Mouse (Mus musculus) heart, embryonic 14.5 days (tissue): ENCODE results near the gene B4galnt1. TPM values are rescaled to one million over a fixed set of nuclear protein-coding genes. Genes with fewer than 3 reads are reported as not detected.

Experiments used
- ATAC-seq: fragments of 200-750 bp; cut with Nextera tagmentation; 2 replicates; pipeline ENCODE4 v1.8.0; 2017; ENCODE audit warnings: low read depth, moderate TSS enrichment; ENCODE audit not compliant: insufficient number of reproducible peaks, insufficient read depth, low FRiP score
- H3K27ac ChIP-seq, 2 experiments: fragments of 200-500 bp in 1 of 2; fragments of 300-500 bp in 1 of 2; sonication (generic) in 1 of 2; replicated peaks in 1 of 2; 2 replicates each; pipeline ENCODE4 v1.5.1; 2012 to 2014; ENCODE audit warnings: low read depth in 2 of 2, low read length in 2 of 2, control low read depth in 1 of 2, mild to moderate bottlenecking in 1 of 2, mixed read lengths in 1 of 2; ENCODE audit not compliant: control insufficient read depth in 1 of 2, insufficient read depth in 1 of 2
- H3K27me3 ChIP-seq: fragments of 300-500 bp; sonication (generic); 2 replicates; pipeline ENCODE4 v1.6.1; 2014; ENCODE audit warnings: mild to moderate bottlenecking, low read length, control low read depth; ENCODE audit not compliant: control insufficient read depth, insufficient read depth
- H3K36me3 ChIP-seq: fragments of 300-500 bp; sonication (generic); 2 replicates; pipeline ENCODE4 v1.6.1; 2014; ENCODE audit warnings: mild to moderate bottlenecking, control low read depth, low read length, mixed read lengths; ENCODE audit not compliant: control insufficient read depth, insufficient read depth
- H3K4me1 ChIP-seq, 2 experiments: fragments of 200-500 bp in 1 of 2; fragments of 300-500 bp in 1 of 2; sonication (generic) in 1 of 2; 2 replicates each; pipeline ENCODE4 v1.6.1; 2012 to 2014; ENCODE audit warnings: low read length in 2 of 2, control low read depth in 1 of 2, mixed read lengths in 1 of 2; ENCODE audit not compliant: control insufficient read depth in 2 of 2, insufficient read depth in 2 of 2
- H3K4me2 ChIP-seq: fragments of 300-500 bp; sonication (generic); 2 replicates; pipeline ENCODE4 v1.6.1; 2014; ENCODE audit warnings: mild to moderate bottlenecking, low read length
- H3K4me3 ChIP-seq, 2 experiments: fragments of 200-500 bp in 1 of 2; fragments of 300-500 bp in 1 of 2; sonication (generic) in 1 of 2; 2 replicates each; pipeline ENCODE4 v1.5.1; 2012 to 2014; ENCODE audit warnings: low read length in 2 of 2, mild to moderate bottlenecking in 2 of 2, control low read depth in 1 of 2, low read depth in 1 of 2, moderate library complexity in 1 of 2; ENCODE audit not compliant: control insufficient read depth in 1 of 2, insufficient read depth in 1 of 2
- H3K9ac ChIP-seq: fragments of 300-500 bp; sonication (generic); 2 replicates; pipeline ENCODE4 v1.6.1; 2014; ENCODE audit warnings: mild to moderate bottlenecking, low read length
- H3K9me3 ChIP-seq: fragments of 300-500 bp; sonication (generic); 2 replicates; pipeline ENCODE4 v1.6.1; 2016; ENCODE audit warnings: low read length, control low read depth; ENCODE audit not compliant: control insufficient read depth
- WGBS: fragments of 180-500 bp; shearing (Covaris S2); extraction: QIAGEN DNeasy Blood & Tissue Kit; methylation state at CpG from one replicate; pipeline ENCODE4 v1.1.7; 2014; 5-methylcytosine and 5-hydroxymethylcytosine counted together
- polyA plus RNA-seq: library from polyadenylated mRNA; unstranded; fragments of >200 nt; fragmentation: Nextera tagmentation; extraction: Ambion mirVana; gene quantifications from 2 replicates; pipeline ENCODE4 v1.2.1, GENCODE M21; 2014

Gene B4galnt1
- polyA plus RNA-seq, 1 experiment from 2014 or later, result 1.5 TPM

GRCm38 (mm10) chr10:127185506-127185905 lies 20.5 kb downstream of the B4galnt1 start:
- no peak overlapping the region for H3K4me3 ChIP-seq
- WGBS, result 83% methylated on average over 15 of the region's 15 CpGs
- H3K9me3 ChIP-seq, result no peaks in the 10 kb centered on the region
- no peak for ATAC-seq
- H3K27me3 ChIP-seq, result peaks cover 44% of the 10 kb centered on the region
- peaks cover 0 to 18% of the 10 kb centered on the region in 2 experiments; a peak in 3 of 4 replicates for H3K4me1 ChIP-seq
- peaks cover 12% of the 10 kb centered on the region; the same call in 1 of the 2 replicates for H3K36me3 ChIP-seq
- no peak overlapping the region for H3K4me2 ChIP-seq
- H3K9ac ChIP-seq, result no peak overlapping the region
- no peak overlapping the region for H3K27ac ChIP-seq

GRCm38 (mm10) chr10:127186451-127186850 lies 21.4 kb downstream of the B4galnt1 start:
- H3K27ac ChIP-seq, result no peak overlapping the region
- H3K4me2 ChIP-seq, result no peak overlapping the region
- ATAC-seq, result no peak
- peaks cover 0 to 18% of the 10 kb centered on the region in 2 experiments; a peak in 3 of 4 replicates for H3K4me1 ChIP-seq
- peaks cover 15% of the 10 kb centered on the region; the same call in 1 of the 2 replicates for H3K36me3 ChIP-seq
- H3K9ac ChIP-seq, result no peak overlapping the region
- no peak overlapping the region for H3K4me3 ChIP-seq
- peaks cover 34% of the 10 kb centered on the region for H3K27me3 ChIP-seq
- WGBS, result 71% methylated on average over 1 of the region's 1 CpGs
- H3K9me3 ChIP-seq, result no peaks in the 10 kb centered on the region

- Histone ChIP-seq H3K9me3 (no peaks in the 10 kb centered on the region), H3K4me3 (peak overlapping the region in 1 of 2 experiments; percentile 66; a peak in 2 of 4 replicates), H3K36me3 (peaks cover 23% of the 10 kb centered on the region), H3K4me2 (peak overlapping the region; percentile 87), H3K27me3 (peaks cover 25% of the 10 kb centered on the region), H3K9ac (peak overlapping the region; percentile 80), H3K4me1 (peaks cover 0 to 18% of the 10 kb centered on the region in 2 experiments; a peak in 3 of 4 replicates), H3K27ac (no peak overlapping the region)
- WGBS, result 54% methylated on average over 10 of the region's 10 CpGs
- ATAC-seq, result no peak
Observed at GRCm38 (mm10) chr10:127187371-127188078, 22.5 kb downstream of the B4galnt1 start.

- WGBS, result under 1% methylated on average over 15 of the region's 21 CpGs
- Histone ChIP-seq H3K4me2 (peak overlapping the region; percentile 87), H3K4me3 (peak overlapping the region; percentile 60 to 66), H3K36me3 (peaks cover 28% of the 10 kb centered on the region), H3K4me1 (peaks cover 0 to 18% of the 10 kb centered on the region in 2 experiments; a peak in 3 of 4 replicates), H3K27ac (peak overlapping the region in 1 of 2 experiments; percentile 61; a peak in 2 of 4 replicates), H3K27me3 (peaks cover 23% of the 10 kb centered on the region), H3K9ac (peak overlapping the region; percentile 80), H3K9me3 (no peaks in the 10 kb centered on the region)
- ATAC-seq, result no peak
Observed at GRCm38 (mm10) chr10:127188079-127188453, 23.0 kb downstream of the B4galnt1 start.

- no peaks in the 10 kb centered on the region for H3K9me3 ChIP-seq
- H3K27ac ChIP-seq, result peak overlapping the region in 1 of 2 experiments; percentile 61; a peak in 2 of 4 replicates
- peaks cover 17% of the 10 kb centered on the region for H3K27me3 ChIP-seq
- peak overlapping the region; percentile 60 to 66 for H3K4me3 ChIP-seq
- peaks cover 0 to 18% of the 10 kb centered on the region in 2 experiments; a peak in 3 of 4 replicates for H3K4me1 ChIP-seq
- peaks cover 30% of the 10 kb centered on the region for H3K36me3 ChIP-seq
- H3K9ac ChIP-seq, result peak overlapping the region; percentile 80
- peak overlapping the region; percentile 87 for H3K4me2 ChIP-seq
- peak; percentile 70 for ATAC-seq
- under 1% methylated on average over 32 of the region's 46 CpGs for WGBS
Observed at GRCm38 (mm10) chr10:127188465-127189115, 23.6 kb downstream of the B4galnt1 start.

- Histone ChIP-seq H3K27ac (peak overlapping the region; percentile 18 to 61; a peak in 2 of 4 replicates), H3K9me3 (no peaks in the 10 kb centered on the region), H3K4me2 (peak overlapping the region; percentile 87), H3K27me3 (peaks cover 13% of the 10 kb centered on the region), H3K36me3 (peaks cover 31% of the 10 kb centered on the region), H3K4me1 (peaks cover 0 to 18% of the 10 kb centered on the region in 2 experiments; a peak in 3 of 4 replicates), H3K9ac (peak overlapping the region; percentile 80), H3K4me3 (peak overlapping the region; percentile 60 to 66)
- WGBS, result 1% methylated on average over 26 of the region's 26 CpGs
- ATAC-seq, result 0 out of 2 replicates have a peak, but pooled peaks have one; percentile 2
Observed at GRCm38 (mm10) chr10:127189116-127189650, 24.2 kb downstream of the B4galnt1 start.

GRCm38 (mm10) chr10:127189651-127190381 lies 24.8 kb downstream of the B4galnt1 start, which contains the start of gene Arhgef25:
Arhgef25 (minus strand) TSS chr10:127190083.
- Histone ChIP-seq H3K27ac (peak within 1 kb of the TSS; percentile 18 to 61; a peak in 2 of 4 replicates), H3K27me3 (peaks cover 9% of the 10 kb centered on the region), H3K36me3 (peaks cover 31% of the 10 kb centered on the region), H3K9me3 (no peaks in the 10 kb centered on the region), H3K4me2 (peak within 1 kb of the TSS; percentile 87), H3K9ac (peak within 1 kb of the TSS; percentile 80), H3K4me1 (peaks cover 1 to 23% of the 10 kb centered on the region in 2 experiments; a peak in 3 of 4 replicates), H3K4me3 (peak within 1 kb of the TSS; percentile 60 to 66)
- WGBS, result 1% methylated on average over 35 of the region's 35 CpGs
- ATAC-seq, result 0 out of 2 replicates have a peak, but pooled peaks have one; percentile 26
